Mouse (Mus musculus): ENCODE results near the gene Chrne.

DNA sequence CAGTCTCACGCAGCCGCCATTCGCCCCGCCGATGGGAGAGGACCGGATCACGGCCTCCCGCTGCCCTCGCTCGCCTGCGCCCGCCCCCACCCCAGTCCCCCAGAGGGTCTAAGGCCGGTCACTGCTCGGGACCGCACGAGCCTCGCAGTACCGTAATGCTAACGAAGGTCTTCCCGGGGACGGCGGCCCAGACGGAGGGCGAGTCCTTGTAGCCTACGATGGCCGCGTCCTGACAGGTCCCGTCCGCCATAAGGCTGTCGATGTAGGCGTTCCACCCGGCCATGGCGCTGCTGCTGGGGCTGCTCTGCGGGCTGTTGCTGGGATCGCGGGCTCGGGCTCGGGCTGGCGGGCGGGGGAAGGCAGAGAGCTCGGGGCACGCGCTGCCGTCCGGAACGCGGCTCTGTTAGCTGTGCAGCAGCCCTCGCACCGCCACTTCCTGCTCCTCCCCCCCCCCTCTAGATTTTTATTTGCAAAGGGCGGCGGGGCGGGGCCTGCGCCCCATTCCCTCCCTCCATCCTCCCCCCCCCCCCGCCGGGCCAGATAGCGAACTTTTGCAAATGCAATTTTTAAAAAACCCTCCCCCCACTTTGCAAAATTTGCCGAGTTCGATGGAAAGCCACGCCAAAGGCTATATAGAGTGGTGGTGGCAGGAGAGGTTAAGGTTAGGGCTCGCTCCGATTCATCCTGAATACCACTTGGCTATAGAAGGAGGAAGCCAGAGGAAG is 35.3 kb upstream of the Chrne start, which contains the start of gene Pfn1:
- TF ChIP-seq CTCF (IDR thresholded peaks at IDR 0.05; ENCODE audit: low read depth, low read length): no peak
- no peak for TF ChIP-seq TAL1 (conservative IDR thresholded peaks at IDR 0.05; ENCODE audit: low read depth, low read length)

Measured in G1E (cell line).